Mouse (Mus musculus): ENCODE results near the gene Nelfcd. TPM values are rescaled to one million over a fixed set of nuclear protein-coding genes. Genes with fewer than 3 reads are reported as not detected.

Nelfcd gene
- total RNA-seq, 2 experiments from 2014 or later: 43.9 to 44.0 TPM

DNA sequence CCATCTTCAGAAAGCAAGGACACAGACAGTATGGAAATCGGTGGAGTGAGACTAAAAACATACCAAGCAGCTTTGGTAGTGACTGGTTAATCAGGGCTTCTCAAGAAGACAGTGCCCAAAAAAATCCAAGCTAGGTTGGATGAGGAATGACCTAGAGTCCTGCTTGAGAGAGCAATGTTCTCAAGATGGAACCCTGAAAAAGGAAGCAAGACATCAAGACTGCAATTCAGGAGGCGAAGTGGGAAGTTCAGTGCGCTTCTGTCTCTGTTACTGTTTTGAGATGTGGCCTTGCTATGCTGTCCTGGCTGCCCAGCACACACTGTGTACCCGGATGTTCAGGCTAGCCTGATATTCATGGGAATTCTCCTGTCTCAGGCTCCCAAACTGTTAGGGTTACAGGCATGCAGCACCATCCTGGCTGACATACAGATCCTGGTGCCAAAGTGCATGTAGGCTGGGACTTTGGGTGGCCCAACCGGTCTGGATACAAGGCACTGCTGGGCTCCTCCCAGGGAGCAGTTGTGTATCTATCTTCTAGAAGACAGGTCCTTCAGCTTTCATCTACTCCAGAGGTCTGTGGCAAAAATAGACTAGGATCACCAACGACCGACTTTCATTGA lies 55.3 kb downstream of the Nelfcd start:
- intact Hi-C loops (cut with DNase I): loop anchor here (5.0 kb wide), 1 partner anchor 201 kb away; no protein-coding TSS in a partner anchor
- no peak for DNase-seq

DNA sequence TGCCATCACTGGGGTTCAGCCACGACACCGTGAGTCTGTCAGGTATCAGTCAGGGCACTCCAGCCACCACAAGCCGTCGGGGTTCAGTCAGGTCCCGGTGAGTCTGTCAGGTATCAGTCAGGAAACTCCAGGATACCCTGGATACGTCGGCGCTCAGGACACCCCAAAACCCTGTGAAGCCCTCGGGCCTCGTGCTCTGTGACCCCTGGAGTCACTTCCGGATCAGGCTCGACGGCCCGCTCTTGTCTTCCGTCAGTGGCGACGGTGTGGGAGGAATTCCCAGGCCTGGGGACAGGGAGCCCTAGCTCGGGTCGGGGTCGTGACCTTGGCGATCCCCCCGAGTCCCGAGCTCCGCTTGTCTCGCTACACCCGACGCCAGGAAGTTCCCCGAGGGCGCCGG lies 56.8 kb downstream of the Nelfcd start:
- intact Hi-C loops (cut with DNase I): loop anchor here (5.0 kb wide), 1 partner anchor 200 kb away; no protein-coding TSS in a partner anchor
- peak in 1 of 2 experiments; percentile 21 for DNase-seq

DNA sequence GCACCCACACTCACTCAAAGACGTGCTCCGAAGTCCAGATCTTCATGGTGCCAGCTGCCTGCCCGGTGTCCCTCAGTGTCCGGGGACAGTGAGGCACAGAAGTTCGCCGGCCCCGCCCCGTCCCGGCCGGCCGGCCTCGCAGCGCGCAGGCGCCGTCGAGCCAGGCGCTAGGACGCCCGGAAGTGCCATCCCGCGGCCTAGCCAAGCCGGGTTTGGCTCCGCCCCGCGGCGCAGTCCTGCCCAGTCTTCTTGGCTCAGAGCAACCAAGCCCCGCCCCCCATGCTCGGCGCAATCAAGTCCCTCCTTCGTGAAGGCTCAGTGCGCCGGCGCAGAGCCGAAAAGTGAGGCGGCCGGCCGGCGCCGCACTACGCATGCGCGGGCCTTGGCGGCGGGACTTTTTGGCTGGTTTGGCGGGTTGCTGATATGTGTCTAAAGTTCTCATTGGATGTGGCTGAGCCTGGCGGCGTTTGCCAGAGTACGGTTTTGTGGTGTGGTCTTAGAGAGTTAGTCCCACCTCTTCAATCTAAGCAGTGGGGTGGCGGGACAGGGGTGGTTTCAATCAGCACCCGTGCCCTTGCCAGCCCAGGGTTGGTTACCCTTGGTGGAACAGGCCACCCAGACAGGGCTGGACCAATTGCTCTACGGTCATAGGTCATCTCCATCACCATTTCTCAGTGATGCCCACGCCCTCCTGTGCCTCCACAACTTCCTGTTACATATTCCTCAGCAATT lies 57.4 kb downstream of the Nelfcd start, which contains the start of gene Prelid3b:
Gene Prelid3b, minus strand, starts transcription at position 264 of the 732 bp plus-strand sequence.
- intact Hi-C loops (cut with DNase I): loop anchor here (5.0 kb wide), 1 partner anchor 199 kb away; no protein-coding TSS in a partner anchor
- DNase-seq: peak; percentile 100

DNA sequence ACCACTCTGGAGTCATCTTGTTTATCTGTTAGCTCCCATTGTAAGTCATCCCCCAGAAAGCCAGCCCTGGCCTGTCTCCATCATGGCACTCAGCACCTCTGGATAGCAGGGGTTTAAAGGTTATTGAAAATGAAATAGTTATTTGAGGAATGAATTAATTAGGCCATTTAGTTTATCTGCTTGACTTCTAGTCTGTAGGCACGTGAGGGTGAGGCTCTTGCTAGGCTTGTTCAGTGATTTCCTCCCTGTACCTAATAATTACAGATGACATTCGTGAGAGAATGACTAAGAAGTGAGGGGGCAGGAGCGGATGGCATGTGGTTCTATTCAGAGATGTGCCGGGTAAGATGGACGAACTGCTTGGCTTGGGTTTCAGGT lies 57.9 kb downstream of the Nelfcd start:
- DNase-seq: no peak
- intact Hi-C loops (cut with DNase I): loop anchor here (5.0 kb wide), 1 partner anchor 199 kb away; no protein-coding TSS in a partner anchor

Other genes with a start within 250 kb of the Nelfcd start
- gene Gnas, start 131.5 kb upstream of the Nelfcd start, total RNA-seq (2021): 1,000 to 10,000 TPM; 1,834 to 2,103 TPM
- gene Gm20721, start 69.1 kb upstream of the Nelfcd start, total RNA-seq (2021): 1 to 10 TPM; 2.4 to 2.8 TPM
- gene Ctsz, start 23.2 kb downstream of the Nelfcd start, total RNA-seq (2021): 10 to 100 TPM; 54.7 to 61.0 TPM
- gene Tubb1, start 34.9 kb downstream of the Nelfcd start, total RNA-seq (2021): 1 to 10 TPM; 1.8 to 3.3 TPM
- 1,000 to 10,000 TPM; 1,182 to 1,233 TPM for gene Atp5e, start 48.3 kb downstream of the Nelfcd start, total RNA-seq (2021)
- 10 to 100 TPM; 85.0 to 88.6 TPM for gene Prelid3b, start 57.3 kb downstream of the Nelfcd start, total RNA-seq (2021)
- gene Zfp831, start 227.7 kb downstream of the Nelfcd start, total RNA-seq (2021): under 1 TPM; 0.10 to 0.12 TPM